Mouse (Mus musculus) lung, adult 2 months (tissue): Measurements from ENCODE around the gene Tnrc6b.

Source experiments
- CTCF ChIP-seq: fragments of 200-500 bp; IDR thresholded peaks from 2 replicates; pipeline ENCODE4 v1.5.1; 2011; ENCODE audit warnings: mild to moderate bottlenecking, low read length, control low read depth; ENCODE audit not compliant: insufficient read depth
- POLR2A ChIP-seq: fragments of 200-500 bp; IDR thresholded peaks from 2 replicates; pipeline ENCODE4 v1.6.1; 2011; ENCODE audit warnings: low read depth, mild to moderate bottlenecking, control low read depth, low read length, borderline replicate concordance; ENCODE audit errors: extremely low read depth

DNA sequence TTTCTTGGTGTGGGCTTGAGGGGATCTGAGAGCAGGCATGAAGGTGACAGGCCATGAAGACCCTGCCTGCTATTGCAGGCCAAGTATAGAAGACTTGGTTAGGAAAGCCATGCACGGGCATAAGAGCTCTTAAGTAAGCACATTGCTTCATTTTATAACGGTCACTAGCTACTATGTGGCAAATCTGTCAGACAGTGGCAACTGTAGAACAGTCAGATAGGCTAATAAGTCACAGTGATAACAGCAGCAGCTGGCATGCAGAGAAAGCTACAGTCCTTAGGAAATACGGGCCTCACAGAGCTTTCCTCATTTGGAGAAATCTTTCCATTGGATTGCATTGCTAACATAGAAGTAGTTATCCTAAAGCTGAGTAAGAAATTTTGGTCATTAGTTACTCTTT is 121.7 kb downstream of the Tnrc6b start:
- TF ChIP-seq CTCF (no peak), POLR2A (no peak)
